Mouse (Mus musculus) thymus, adult 2 months (tissue): ENCODE results near the gene Gcm1.

Source experiments
- CTCF ChIP-seq: fragments of 200-500 bp; IDR thresholded peaks from 2 replicates; pipeline ENCODE4 v1.5.1; 2012; ENCODE audit warnings: mild to moderate bottlenecking, control low read depth, low read length, moderate library complexity, borderline replicate concordance; ENCODE audit not compliant: control insufficient read depth, poor library complexity, insufficient read depth; ENCODE audit errors: extremely low read depth
- POLR2A ChIP-seq: fragments of 200-500 bp; IDR thresholded peaks from 2 replicates; pipeline ENCODE4 v1.6.1; 2012; ENCODE audit warnings: mild to moderate bottlenecking, low read length, control low read depth, moderate library complexity; ENCODE audit not compliant: control insufficient read depth, poor library complexity, insufficient read depth; ENCODE audit errors: extremely low read depth

DNA sequence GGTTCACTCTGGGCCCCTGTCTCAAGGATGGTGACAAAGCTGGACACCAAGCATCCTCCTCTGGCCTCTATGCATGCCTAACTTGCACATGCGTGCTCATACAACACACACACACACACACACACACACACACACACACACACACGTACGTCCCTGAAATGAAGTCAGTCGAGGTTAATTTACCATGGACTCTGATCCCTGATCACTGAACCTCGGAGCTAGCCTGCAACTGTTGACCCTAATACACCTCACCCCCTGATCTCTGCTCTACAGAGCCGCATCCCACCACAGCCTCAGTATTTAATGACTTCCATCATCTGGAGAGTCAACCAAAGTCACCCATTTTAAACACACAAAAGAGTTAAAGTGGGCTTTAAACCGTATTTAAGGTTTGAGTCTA lies 35.9 kb upstream of the Gcm1 start:
- no peak for TF ChIP-seq POLR2A
- no peak for TF ChIP-seq CTCF
